Mouse (Mus musculus) stomach, postnatal 0 days (tissue): Measurements from ENCODE around the gene Vtcn1. TPM values are rescaled to one million over a fixed set of nuclear protein-coding genes. Genes with fewer than 3 reads are reported as not detected.

Experiments
- ATAC-seq: fragments of 200-750 bp; cut with Nextera tagmentation; 2 replicates; pipeline ENCODE4 v1.8.0; 2017; ENCODE audit not compliant: low FRiP score, low TSS enrichment
- DNase-seq: peaks from one replicate; pipeline ENCODE4 v3.0.0-alpha.2; 2016; ENCODE audit warnings: low spot score
- H3K27ac ChIP-seq: fragments of 300-500 bp; sonication (generic); replicated peaks from 2 replicates; pipeline ENCODE4 v1.5.1; 2014; ENCODE audit warnings: mild to moderate bottlenecking, control low read depth
- H3K27me3 ChIP-seq: fragments of 300-500 bp; sonication (generic); 2 replicates; pipeline ENCODE4 v1.6.1; 2014; ENCODE audit warnings: low read length; ENCODE audit not compliant: control insufficient read depth, insufficient read depth
- H3K36me3 ChIP-seq: fragments of 300-500 bp; sonication (generic); 2 replicates; pipeline ENCODE4 v1.6.1; 2014; ENCODE audit warnings: low read length, mixed read lengths; ENCODE audit not compliant: control insufficient read depth, insufficient read depth
- H3K4me1 ChIP-seq: fragments of 300-500 bp; sonication (generic); replicated peaks from 2 replicates; pipeline ENCODE4 v1.6.1; 2014; ENCODE audit warnings: antibody characterized with exemption; ENCODE audit not compliant: control insufficient read depth, insufficient read depth
- H3K4me2 ChIP-seq: fragments of 300-500 bp; sonication (generic); replicated peaks from 2 replicates; pipeline ENCODE4 v1.6.1; 2014; ENCODE audit warnings: low read depth, mild to moderate bottlenecking, control low read depth, moderate library complexity
- H3K4me3 ChIP-seq: fragments of 300-500 bp; sonication (generic); 2 replicates; pipeline ENCODE4 v1.5.1; 2014; ENCODE audit warnings: low read depth, low read length, control low read depth
- H3K9ac ChIP-seq: fragments of 300-500 bp; sonication (generic); 2 replicates; pipeline ENCODE4 v1.6.1; 2014; ENCODE audit warnings: mild to moderate bottlenecking, low read length, control low read depth, mixed read lengths
- H3K9me3 ChIP-seq: fragments of 300-500 bp; sonication (generic); 2 replicates; pipeline ENCODE4 v1.6.1; 2016; ENCODE audit warnings: low read length; ENCODE audit not compliant: control insufficient read depth
- CTCF ChIP-seq: IDR thresholded peaks from 2 replicates; pipeline ENCODE4 v1.5.1; 2016; ENCODE audit warnings: antibody characterized with exemption, low read depth, mild to moderate bottlenecking, moderate library complexity
- EP300 ChIP-seq: optimal IDR thresholded peaks from 2 replicates; pipeline ENCODE3; 2016; ENCODE audit warnings: antibody characterized with exemption
- WGBS: fragments of 180-500 bp; shearing (Covaris S2); extraction: QIAGEN DNeasy Blood & Tissue Kit; methylation state at CpG from one replicate; pipeline ENCODE4 v1.1.7; 2014; 5-methylcytosine and 5-hydroxymethylcytosine counted together
- polyA plus RNA-seq: library from polyadenylated mRNA; unstranded; fragments of >200 nt; fragmentation: Nextera tagmentation; extraction: Ambion mirVana; gene quantifications from 2 replicates; pipeline ENCODE4 v1.2.1, GENCODE M21; 2015

Vtcn1 gene
- polyA plus RNA-seq, 1 experiment from 2014 or later, result 1.7 TPM

DNA sequence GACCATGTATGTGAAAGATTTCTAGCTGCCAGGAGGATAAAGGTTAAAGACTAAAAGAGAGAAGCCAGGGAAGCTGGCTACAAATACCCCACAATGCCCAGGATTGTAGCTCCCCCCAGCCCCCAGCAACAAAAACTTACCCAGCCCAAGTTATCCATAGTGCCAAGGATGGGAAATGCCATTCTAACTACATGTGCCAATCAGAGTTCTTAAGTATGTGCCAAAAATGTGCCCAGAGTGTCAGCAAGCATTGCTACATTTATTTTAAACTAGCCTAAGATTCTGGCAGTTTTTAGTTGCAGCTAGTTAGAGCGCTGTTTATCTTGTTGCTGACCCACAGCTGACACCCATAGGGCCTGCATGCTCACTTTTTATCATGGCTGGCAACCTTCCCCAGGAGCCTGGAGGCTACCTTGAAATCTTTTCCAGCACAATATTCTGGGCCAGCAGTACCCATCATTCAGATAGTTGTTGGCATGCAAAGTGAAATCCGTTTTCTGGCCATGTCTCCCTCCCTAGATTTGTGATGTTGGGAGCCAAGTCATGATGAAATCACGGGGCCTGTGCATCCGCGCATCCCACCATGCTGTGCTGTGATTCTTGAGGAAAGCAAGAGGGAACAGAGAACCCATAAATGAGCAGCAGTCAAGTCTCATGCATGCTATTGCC is 33.2 kb downstream of the Vtcn1 start:
- Histone ChIP-seq H3K36me3 (no peaks in the 10 kb centered on the region), H3K4me3 (no peak overlapping the region), H3K27ac (no peak overlapping the region), H3K9me3 (no peaks in the 10 kb centered on the region), H3K4me2 (no peak overlapping the region), H3K27me3 (no peaks in the 10 kb centered on the region), H3K4me1 (no peaks in the 10 kb centered on the region), H3K9ac (no peak overlapping the region)
- DNase-seq (no peak), ATAC-seq (no peak)
- 82% methylated on average over 5 of the region's 5 CpGs for WGBS
- no peak for TF ChIP-seq EP300
- TF ChIP-seq CTCF, result no peak

DNA sequence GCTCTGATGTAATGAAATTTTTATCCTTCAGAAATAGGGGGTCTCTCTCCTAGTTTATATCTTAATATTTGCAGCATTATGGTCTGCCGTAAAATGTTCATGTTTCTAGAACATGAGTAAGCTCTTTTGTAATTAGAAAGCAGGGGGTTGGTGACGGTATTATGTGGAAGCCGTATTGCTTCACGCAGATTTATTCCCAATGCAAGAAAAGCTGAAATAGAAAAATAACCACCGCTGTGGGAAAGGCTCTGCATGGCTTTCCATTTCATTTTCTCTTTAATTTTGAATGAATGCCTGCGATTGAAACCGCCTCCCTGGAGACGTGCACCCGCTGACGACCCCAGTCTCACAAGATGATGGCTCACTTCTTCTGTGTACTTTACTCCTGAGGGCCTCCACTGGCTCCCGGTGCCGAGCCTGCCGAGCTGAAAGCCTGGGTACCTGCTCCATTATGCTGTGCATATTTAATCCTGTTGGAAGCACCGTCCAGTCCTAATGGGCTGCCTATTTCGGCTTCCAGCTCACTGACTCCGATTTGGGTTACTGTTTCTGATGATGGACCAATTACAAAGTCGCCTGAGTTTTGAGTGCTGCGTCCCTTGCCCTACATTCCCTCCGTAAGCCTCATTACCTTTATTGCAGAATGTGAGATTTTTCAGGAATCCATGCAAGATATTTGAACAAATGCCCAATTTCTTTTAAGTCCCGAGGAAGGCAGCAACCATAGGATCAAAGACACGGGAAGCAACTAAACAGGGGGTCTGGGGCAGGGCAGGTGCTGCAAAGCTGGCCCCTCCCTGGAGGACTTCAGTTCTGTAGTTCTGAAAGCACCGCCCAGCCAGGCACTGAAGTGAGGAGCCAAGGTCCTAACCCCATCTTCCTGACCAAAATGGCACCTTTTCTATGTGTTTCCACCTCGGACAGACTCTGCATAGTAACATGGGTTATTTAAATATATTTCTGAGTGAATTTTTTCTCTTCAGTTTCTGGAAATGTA is 36.3 kb downstream of the Vtcn1 start:
- 70% methylated on average over 23 of the region's 23 CpGs for WGBS
- no peaks in the 10 kb centered on the region for H3K36me3 ChIP-seq
- no peak overlapping the region for H3K27ac ChIP-seq
- ATAC-seq (no peak), DNase-seq (no peak)
- H3K4me1 ChIP-seq, result no peaks in the 10 kb centered on the region
- H3K4me3 ChIP-seq, result no peak overlapping the region
- H3K27me3 ChIP-seq, result no peaks in the 10 kb centered on the region
- TF ChIP-seq EP300 (no peak), CTCF (no peak)
- H3K4me2 ChIP-seq, result no peak overlapping the region
- H3K9me3 ChIP-seq, result no peaks in the 10 kb centered on the region
- H3K9ac ChIP-seq, result no peak overlapping the region

DNA sequence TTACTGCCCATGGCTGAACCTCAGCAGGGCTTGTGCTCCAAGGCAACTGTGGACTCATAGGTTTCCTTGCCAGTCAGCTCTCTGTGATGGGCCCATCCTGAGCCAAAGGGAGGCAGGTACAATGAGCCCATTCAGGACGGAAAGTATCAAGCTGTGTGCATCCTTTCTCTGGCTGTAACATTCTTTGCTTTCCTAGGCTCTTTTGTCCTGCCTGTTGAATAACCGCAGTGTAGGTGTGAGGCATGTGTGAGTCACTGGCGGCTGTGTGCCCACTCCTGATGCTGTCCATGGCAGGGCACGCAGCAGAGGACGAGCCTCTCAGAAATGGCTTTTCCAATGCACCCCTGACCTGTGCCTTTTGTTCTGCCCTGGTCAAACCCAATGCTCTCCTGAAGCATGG is 41.7 kb downstream of the Vtcn1 start:
- no peak for TF ChIP-seq EP300
- TF ChIP-seq CTCF, result no peak
- no peak for ATAC-seq
- Histone ChIP-seq H3K27ac (no peak overlapping the region), H3K4me1 (no peaks in the 10 kb centered on the region), H3K27me3 (no peaks in the 10 kb centered on the region), H3K9me3 (no peaks in the 10 kb centered on the region), H3K9ac (no peak overlapping the region), H3K36me3 (no peaks in the 10 kb centered on the region), H3K4me3 (no peak overlapping the region), H3K4me2 (no peak overlapping the region)
- DNase-seq, result no peak
- WGBS, result 72% methylated on average over 5 of the region's 5 CpGs

DNA sequence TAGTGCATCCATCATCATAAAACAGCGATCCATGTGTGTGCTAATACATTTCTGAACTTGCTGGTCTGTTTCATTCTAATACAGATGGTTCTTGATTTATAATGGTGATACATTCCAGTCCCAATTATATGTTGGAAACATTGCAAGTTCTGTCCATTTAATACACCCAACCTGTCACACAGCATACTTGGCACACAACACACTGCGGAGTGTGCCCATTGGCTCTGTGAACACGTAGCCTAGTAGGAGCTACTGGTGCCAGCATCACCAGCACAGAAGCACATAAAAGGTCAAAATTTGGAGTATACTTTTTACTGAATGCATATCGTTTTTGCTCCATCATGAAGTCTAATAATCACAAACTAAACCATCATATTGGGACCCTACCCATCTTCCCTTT is 51.8 kb downstream of the Vtcn1 start:
- no peaks in the 10 kb centered on the region for H3K4me1 ChIP-seq
- no peak overlapping the region for H3K9ac ChIP-seq
- H3K4me3 ChIP-seq, result no peak overlapping the region
- no peaks in the 10 kb centered on the region for H3K36me3 ChIP-seq
- H3K9me3 ChIP-seq, result no peaks in the 10 kb centered on the region
- 81% methylated on average over 4 of the region's 4 CpGs for WGBS
- TF ChIP-seq EP300 (no peak), CTCF (no peak)
- ATAC-seq (no peak), DNase-seq (no peak)
- H3K27me3 ChIP-seq, result no peaks in the 10 kb centered on the region
- no peak overlapping the region for H3K27ac ChIP-seq
- H3K4me2 ChIP-seq, result no peak overlapping the region

DNA sequence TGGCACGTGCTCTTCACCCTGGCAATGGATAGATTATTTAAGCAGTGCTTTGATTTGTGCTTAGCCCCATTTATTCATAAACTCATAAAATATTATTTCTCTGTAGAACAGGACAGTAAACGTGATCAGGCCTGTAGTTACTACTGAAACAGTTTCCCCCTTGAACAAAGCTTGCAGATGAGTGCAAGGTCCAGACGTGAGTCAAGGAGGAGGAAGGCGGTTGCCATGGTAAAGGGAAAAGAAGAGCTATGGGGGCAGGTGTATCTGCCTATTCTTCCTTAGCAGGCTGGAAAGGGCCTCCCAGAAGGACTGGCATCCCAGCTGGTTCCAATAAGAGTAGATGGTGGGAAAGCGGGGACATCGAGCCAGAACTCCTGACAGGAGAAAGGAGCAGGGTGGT is 56.1 kb downstream of the Vtcn1 start:
- Histone ChIP-seq H3K4me3 (no peak overlapping the region), H3K9me3 (no peaks in the 10 kb centered on the region), H3K4me2 (no peak overlapping the region), H3K27me3 (no peaks in the 10 kb centered on the region), H3K36me3 (no peaks in the 10 kb centered on the region), H3K27ac (no peak overlapping the region), H3K9ac (no peak overlapping the region), H3K4me1 (no peaks in the 10 kb centered on the region)
- ATAC-seq, result no peak
- TF ChIP-seq CTCF (no peak), EP300 (no peak)
- WGBS, result 77% methylated on average over 6 of the region's 6 CpGs
- DNase-seq, result no peak
